Mouse (Mus musculus) liver, embryonic 11.5 days (tissue): Measurements from ENCODE around the gene Kdm1b. TPM values are rescaled to one million over a fixed set of nuclear protein-coding genes. Genes with fewer than 3 reads are reported as not detected.

Experiments used
- ATAC-seq: fragments of 200-750 bp; cut with Nextera tagmentation; replicated peaks from 2 replicates; pipeline ENCODE4 v1.8.0; 2017; ENCODE audit warnings: moderate number of reproducible peaks, mild to moderate bottlenecking, moderate TSS enrichment, moderate library complexity; ENCODE audit not compliant: low FRiP score
- DNase-seq: peaks from one replicate; pipeline ENCODE4 v3.0.0-alpha.2; 2017; ENCODE audit warnings: low spot score
- H3K27ac ChIP-seq: fragments of 300-500 bp; sonication (generic); 2 replicates; pipeline ENCODE4 v1.5.1; 2014; ENCODE audit warnings: mild to moderate bottlenecking, low read depth, low read length, control low read depth
- H3K27me3 ChIP-seq: fragments of 300-500 bp; sonication (generic); replicated peaks from 2 replicates; pipeline ENCODE4 v1.6.1; 2014; ENCODE audit warnings: low read length, mixed read lengths; ENCODE audit not compliant: control insufficient read depth, insufficient read depth
- H3K36me3 ChIP-seq: fragments of 300-500 bp; sonication (generic); 2 replicates; pipeline ENCODE4 v1.6.1; 2014; ENCODE audit warnings: mild to moderate bottlenecking, low read length, moderate library complexity, mixed read lengths; ENCODE audit not compliant: control insufficient read depth, insufficient read depth
- H3K4me1 ChIP-seq: fragments of 300-500 bp; sonication (generic); replicated peaks from 2 replicates; pipeline ENCODE4 v1.6.1; 2014; ENCODE audit warnings: low read length, mixed read lengths; ENCODE audit not compliant: control insufficient read depth, insufficient read depth
- H3K4me2 ChIP-seq: fragments of 300-500 bp; sonication (generic); 2 replicates; pipeline ENCODE4 v1.6.1; 2014; ENCODE audit warnings: mild to moderate bottlenecking, control low read depth, moderate library complexity
- H3K4me3 ChIP-seq: fragments of 300-500 bp; sonication (generic); 2 replicates; pipeline ENCODE4 v1.5.1; 2014; ENCODE audit warnings: low read depth, low read length, control low read depth
- H3K9ac ChIP-seq: fragments of 300-500 bp; sonication (generic); 2 replicates; pipeline ENCODE4 v1.6.1; 2014; ENCODE audit warnings: low read depth, low read length, control low read depth
- H3K9me3 ChIP-seq: fragments of 300-500 bp; sonication (generic); 2 replicates; pipeline ENCODE4 v1.6.1; 2016; ENCODE audit warnings: low read length, inconsistent platforms, mixed read lengths; ENCODE audit not compliant: control insufficient read depth
- WGBS: fragments of 180-500 bp; shearing (Covaris S2); extraction: QIAGEN DNeasy Blood & Tissue Kit; methylation state at CpG from one replicate; pipeline ENCODE4 v1.1.7; 2014; 5-methylcytosine and 5-hydroxymethylcytosine counted together
- polyA plus RNA-seq: library from polyadenylated mRNA; unstranded; fragments of >200 nt; fragmentation: Nextera tagmentation; extraction: Ambion mirVana; gene quantifications from 2 replicates; pipeline ENCODE4 v1.2.1, GENCODE M21; 2014

Kdm1b gene
- polyA plus RNA-seq, 1 experiment from 2014 or later: 9.2 TPM

DNA sequence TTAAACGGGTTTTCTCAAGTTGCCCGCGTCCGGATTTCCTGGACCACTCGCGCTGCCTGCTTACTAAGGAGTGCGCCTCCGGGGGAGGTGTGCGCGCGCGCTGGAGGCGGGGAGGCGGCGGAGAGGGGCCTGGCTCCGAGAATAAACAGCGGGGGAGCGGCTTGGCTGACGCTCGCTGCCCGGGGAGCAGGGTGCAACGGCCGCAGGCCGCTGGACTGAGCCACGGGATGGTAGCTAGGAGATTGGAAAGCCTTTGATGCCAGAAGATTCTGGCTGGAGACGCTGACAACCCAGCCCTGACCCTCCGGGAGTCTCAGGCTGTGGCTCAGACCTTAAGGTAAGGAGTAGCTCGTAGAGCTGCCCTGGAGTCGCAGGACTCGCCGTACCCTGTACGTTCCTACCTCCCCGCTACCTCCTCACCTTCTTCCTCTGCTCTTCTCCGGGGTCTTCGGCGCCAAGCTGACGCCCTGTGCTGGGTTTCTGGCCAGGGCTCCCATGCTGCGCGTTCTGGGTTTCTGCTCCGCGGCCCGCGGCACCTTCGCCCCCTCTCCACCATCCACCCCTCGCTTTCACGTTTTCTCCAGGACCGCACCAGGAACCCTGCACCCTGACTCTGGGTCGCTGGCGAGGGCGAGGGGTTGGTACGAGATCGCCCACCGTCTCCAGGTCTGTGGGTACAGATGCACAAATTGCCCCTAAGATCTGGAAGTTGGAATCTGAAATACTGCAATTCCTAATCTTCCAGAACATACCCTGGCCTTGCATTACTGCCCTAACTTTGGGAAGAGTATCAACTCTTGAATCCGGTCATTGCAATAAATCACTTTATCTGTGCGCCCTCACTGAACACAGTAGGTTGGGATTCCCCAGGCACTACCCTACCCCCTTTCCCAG lies 79.5 kb downstream of the Kdm1b start, which contains the start of gene Rnf144b:
Gene Rnf144b (plus strand): TSS at position 120 of the 894 bp plus-strand sequence.
- Histone ChIP-seq H3K36me3 (no peaks in the 10 kb centered on the region), H3K27me3 (peaks cover 34% of the 10 kb centered on the region), H3K4me3 (peak within 1 kb of the TSS; percentile 52), H3K4me1 (no peaks in the 10 kb centered on the region), H3K4me2 (peak within 1 kb of the TSS; percentile 86), H3K9me3 (no peaks in the 10 kb centered on the region), H3K9ac (peak within 1 kb of the TSS; percentile 53), H3K27ac (no peak within 1 kb of the TSS)
- ATAC-seq (0 out of 2 replicates have a peak, but pooled peaks have one; percentile 12), DNase-seq (peak; percentile 53)
- WGBS: 3% methylated on average over 55 of the region's 55 CpGs

DNA sequence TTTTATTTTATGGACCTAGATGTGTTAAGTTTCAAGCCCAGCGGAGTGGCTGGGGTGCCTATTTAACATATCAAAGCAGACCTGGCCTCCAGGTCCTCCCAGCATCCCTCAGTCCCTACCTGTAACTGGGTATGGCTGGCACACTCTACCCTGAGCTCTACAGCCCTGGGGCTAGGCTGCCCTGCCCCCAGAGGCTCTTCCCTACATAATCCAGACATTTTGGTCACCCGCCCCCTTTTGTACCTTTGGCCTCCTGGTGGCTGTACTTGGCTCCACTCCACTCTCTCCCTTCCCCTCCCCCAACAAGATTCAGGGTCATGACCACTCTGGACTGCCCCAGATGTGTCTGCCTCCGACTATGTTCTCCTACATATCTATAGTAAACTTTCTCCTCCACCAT lies 81.2 kb downstream of the Kdm1b start:
- Histone ChIP-seq H3K4me1 (no peaks in the 10 kb centered on the region), H3K36me3 (no peaks in the 10 kb centered on the region), H3K27ac (no peak overlapping the region), H3K4me3 (no peak overlapping the region), H3K27me3 (peaks cover 34% of the 10 kb centered on the region), H3K4me2 (no peak overlapping the region), H3K9me3 (no peaks in the 10 kb centered on the region), H3K9ac (no peak overlapping the region)
- WGBS: 49% methylated on average over 3 of the region's 3 CpGs
- peak; percentile 31; the same call in 1 of the 2 replicates for ATAC-seq
- DNase-seq: no peak

DNA sequence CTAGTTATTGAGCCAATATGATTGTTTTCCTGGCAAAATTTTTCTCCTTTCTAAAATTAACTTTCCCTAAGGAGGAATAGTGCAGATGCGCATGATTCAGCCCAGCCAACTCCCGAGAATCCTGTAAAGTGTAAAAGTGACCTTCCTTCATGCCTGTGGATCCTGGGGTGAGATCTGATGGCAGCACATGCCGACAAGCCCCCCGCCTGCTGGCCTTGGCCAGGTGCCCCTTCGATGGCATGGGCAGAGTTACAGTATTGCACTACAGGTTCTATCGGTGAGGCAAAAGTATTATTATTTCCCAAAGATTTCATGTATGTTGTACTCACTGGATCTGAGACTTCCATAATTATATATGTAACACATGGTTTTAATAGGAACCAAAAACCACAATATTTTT lies 81.7 kb downstream of the Kdm1b start:
- no peaks in the 10 kb centered on the region for H3K36me3 ChIP-seq
- no peak overlapping the region for H3K27ac ChIP-seq
- peaks cover 32% of the 10 kb centered on the region for H3K27me3 ChIP-seq
- H3K4me1 ChIP-seq: no peaks in the 10 kb centered on the region
- ATAC-seq (no peak), DNase-seq (no peak)
- H3K4me2 ChIP-seq: no peak overlapping the region
- no peak overlapping the region for H3K4me3 ChIP-seq
- WGBS: 87% methylated on average over 6 of the region's 6 CpGs
- no peaks in the 10 kb centered on the region for H3K9me3 ChIP-seq
- no peak overlapping the region for H3K9ac ChIP-seq

- H3K27me3 ChIP-seq: peaks cover 30% of the 10 kb centered on the region
- no peak overlapping the region for H3K9ac ChIP-seq
- H3K4me2 ChIP-seq: no peak overlapping the region
- H3K9me3 ChIP-seq: no peaks in the 10 kb centered on the region
- H3K4me1 ChIP-seq: no peaks in the 10 kb centered on the region
- H3K36me3 ChIP-seq: no peaks in the 10 kb centered on the region
- ATAC-seq: no peak
- 79% methylated on average over 5 of the region's 5 CpGs for WGBS
- H3K4me3 ChIP-seq: no peak overlapping the region
- no peak overlapping the region for H3K27ac ChIP-seq
- no peak for DNase-seq
Observed at GRCm38 (mm10) chr13:47125595-47125994, 82.3 kb downstream of the Kdm1b start.

- 63% methylated on average over 4 of the region's 4 CpGs for WGBS
- no peak for ATAC-seq
Observed at GRCm38 (mm10) chr13:47129090-47129489, 85.8 kb downstream of the Kdm1b start.

GRCm38 (mm10) chr13:47133058-47133457 lies 89.8 kb downstream of the Kdm1b start:
- WGBS: 80% methylated on average over 8 of the region's 8 CpGs
- ATAC-seq: no peak

More at GRCm38 (mm10) chr13:47129090-47129489, 85.8 kb downstream of the Kdm1b start:
- no peak overlapping the region for H3K4me3 ChIP-seq
- H3K36me3 ChIP-seq: no peaks in the 10 kb centered on the region
- no peaks in the 10 kb centered on the region for H3K27me3 ChIP-seq
- H3K4me2 ChIP-seq: no peak overlapping the region
- H3K27ac ChIP-seq: no peak overlapping the region
- H3K4me1 ChIP-seq: no peaks in the 10 kb centered on the region
- no peak for DNase-seq
- no peaks in the 10 kb centered on the region for H3K9me3 ChIP-seq
- H3K9ac ChIP-seq: no peak overlapping the region

GRCm38 (mm10) chr13:47134836-47135235 lies 91.5 kb downstream of the Kdm1b start:
- WGBS: 83% methylated on average over 7 of the region's 7 CpGs
- no peak overlapping the region for H3K9ac ChIP-seq
- H3K27me3 ChIP-seq: no peaks in the 10 kb centered on the region

More at GRCm38 (mm10) chr13:47133058-47133457, 89.8 kb downstream of the Kdm1b start:
- Histone ChIP-seq H3K4me2 (no peak overlapping the region), H3K4me3 (no peak overlapping the region), H3K9me3 (no peaks in the 10 kb centered on the region), H3K36me3 (no peaks in the 10 kb centered on the region), H3K27me3 (no peaks in the 10 kb centered on the region), H3K4me1 (no peaks in the 10 kb centered on the region), H3K27ac (no peak overlapping the region), H3K9ac (no peak overlapping the region)
- no peak for DNase-seq

More at GRCm38 (mm10) chr13:47134836-47135235, 91.5 kb downstream of the Kdm1b start:
- no peak for ATAC-seq
- no peaks in the 10 kb centered on the region for H3K9me3 ChIP-seq
- DNase-seq: no peak
- H3K27ac ChIP-seq: no peak overlapping the region
- H3K36me3 ChIP-seq: no peaks in the 10 kb centered on the region
- no peak overlapping the region for H3K4me3 ChIP-seq
- no peaks in the 10 kb centered on the region for H3K4me1 ChIP-seq
- no peak overlapping the region for H3K4me2 ChIP-seq
